Mouse (Mus musculus) kidney, embryonic 15.5 days (tissue): ENCODE data around the gene Fam126a. TPM values are rescaled to one million over a fixed set of nuclear protein-coding genes. Genes with fewer than 3 reads are reported as not detected.

Experiments used
- ATAC-seq: fragments of 200-750 bp; cut with Nextera tagmentation; replicated peaks from 2 replicates; pipeline ENCODE4 v1.8.0; 2017; ENCODE audit warnings: moderate TSS enrichment; ENCODE audit not compliant: low FRiP score
- H3K27ac ChIP-seq: fragments of 300-500 bp; sonication (generic); 2 replicates; pipeline ENCODE4 v1.5.1; 2015; ENCODE audit warnings: mild to moderate bottlenecking, inconsistent platforms
- H3K27me3 ChIP-seq: fragments of 300-500 bp; sonication (generic); 2 replicates; pipeline ENCODE4 v1.6.1; 2015; ENCODE audit warnings: inconsistent platforms
- H3K36me3 ChIP-seq: fragments of 300-500 bp; sonication (generic); 2 replicates; pipeline ENCODE4 v1.6.1; 2015; ENCODE audit warnings: inconsistent platforms
- H3K4me1 ChIP-seq: fragments of 300-500 bp; sonication (generic); 2 replicates; pipeline ENCODE4 v1.6.1; 2015; ENCODE audit warnings: inconsistent platforms
- H3K4me2 ChIP-seq: fragments of 300-500 bp; sonication (generic); 2 replicates; pipeline ENCODE4 v1.6.1; 2015; ENCODE audit warnings: moderate library complexity, mild to moderate bottlenecking, inconsistent platforms
- H3K4me3 ChIP-seq: fragments of 300-500 bp; sonication (generic); replicated peaks from 2 replicates; pipeline ENCODE4 v1.5.1; 2015; ENCODE audit warnings: mild to moderate bottlenecking, inconsistent platforms
- H3K9ac ChIP-seq: fragments of 300-500 bp; sonication (generic); 2 replicates; pipeline ENCODE4 v1.6.1; 2015; ENCODE audit warnings: mild to moderate bottlenecking, inconsistent platforms
- H3K9me3 ChIP-seq: fragments of 300-500 bp; sonication (generic); replicated peaks from 2 replicates; pipeline ENCODE4 v1.6.1; 2016; ENCODE audit warnings: inconsistent platforms
- WGBS: fragments of 180-500 bp; shearing (Covaris S2); methylation state at CpG from one replicate; pipeline ENCODE4 v1.1.7; 2015; ENCODE audit warnings: mixed read lengths; 5-methylcytosine and 5-hydroxymethylcytosine counted together
- polyA plus RNA-seq: library from polyadenylated mRNA; unstranded; fragments of >200 nt; fragmentation: Nextera tagmentation; extraction: Ambion mirVana; gene quantifications from 2 replicates; pipeline ENCODE4 v1.2.1, GENCODE M21; 2015

Fam126a gene
- polyA plus RNA-seq, 1 experiment from 2014 or later, result 24.4 TPM

DNA sequence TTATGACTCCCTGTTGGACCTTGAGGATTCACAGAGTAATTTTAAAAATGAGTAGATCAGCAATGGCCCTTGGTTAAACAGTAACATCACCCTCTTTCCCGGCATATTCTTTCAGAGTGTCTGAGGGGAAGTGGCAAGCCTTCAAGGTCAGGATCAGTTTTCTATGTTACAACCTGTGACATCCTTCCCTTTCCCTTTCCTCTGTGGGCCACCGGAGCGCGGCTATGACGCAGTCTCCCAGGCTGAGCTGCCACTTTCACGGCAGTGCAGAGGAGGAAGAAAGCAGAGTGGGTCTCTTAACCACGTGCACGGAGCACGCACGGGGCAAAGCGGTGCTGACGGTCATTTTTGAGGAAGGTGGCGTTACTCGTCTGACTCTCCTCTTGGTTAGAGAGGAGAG, 52.0 kb downstream of the Fam126a start:
- peaks cover 22% of the 10 kb centered on the region for H3K36me3 ChIP-seq
- 71% methylated on average over 14 of the region's 14 CpGs for WGBS
- no peaks in the 10 kb centered on the region for H3K27me3 ChIP-seq
- H3K9me3 ChIP-seq, result no peaks in the 10 kb centered on the region
- no peak overlapping the region for H3K27ac ChIP-seq
- no peak overlapping the region for H3K9ac ChIP-seq
- no peak for ATAC-seq
- no peaks in the 10 kb centered on the region for H3K4me1 ChIP-seq
- peak overlapping the region; percentile 25; the same call in 1 of the 2 replicates for H3K4me2 ChIP-seq
- no peak overlapping the region for H3K4me3 ChIP-seq

DNA sequence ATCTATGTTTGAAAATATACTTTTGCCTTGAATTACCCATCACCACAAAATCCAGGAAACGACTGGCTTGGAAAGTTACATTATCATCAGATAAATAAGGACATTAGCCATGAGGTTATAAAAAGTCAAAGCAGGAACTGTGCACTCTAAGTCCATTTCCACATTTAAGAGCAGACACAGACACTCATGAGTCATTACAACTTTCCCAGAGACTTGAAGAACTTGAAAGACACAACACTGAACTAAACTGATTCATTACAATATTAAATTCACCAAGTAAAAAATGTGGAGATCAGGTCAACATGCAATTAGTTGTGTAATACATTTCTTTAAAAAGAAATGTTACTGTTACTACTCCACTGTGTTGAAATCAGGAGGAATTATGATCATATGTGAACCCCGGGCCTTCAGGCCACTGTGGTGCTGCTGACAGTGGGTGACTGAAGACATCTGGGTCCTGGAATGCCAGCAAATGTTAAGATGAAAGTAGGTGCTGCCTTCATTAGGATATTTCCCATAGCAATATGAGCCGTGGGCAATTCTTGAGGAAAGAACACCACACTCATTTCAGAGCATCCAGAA, 55.4 kb downstream of the Fam126a start:
- H3K27me3 ChIP-seq, result no peaks in the 10 kb centered on the region
- H3K4me3 ChIP-seq, result no peak overlapping the region
- H3K4me1 ChIP-seq, result no peaks in the 10 kb centered on the region
- no peak overlapping the region for H3K9ac ChIP-seq
- no peak for ATAC-seq
- no peaks in the 10 kb centered on the region for H3K9me3 ChIP-seq
- no peak overlapping the region for H3K4me2 ChIP-seq
- 66% methylated on average over 3 of the region's 3 CpGs for WGBS
- no peak overlapping the region for H3K27ac ChIP-seq
- H3K36me3 ChIP-seq, result peaks cover 9% of the 10 kb centered on the region

DNA sequence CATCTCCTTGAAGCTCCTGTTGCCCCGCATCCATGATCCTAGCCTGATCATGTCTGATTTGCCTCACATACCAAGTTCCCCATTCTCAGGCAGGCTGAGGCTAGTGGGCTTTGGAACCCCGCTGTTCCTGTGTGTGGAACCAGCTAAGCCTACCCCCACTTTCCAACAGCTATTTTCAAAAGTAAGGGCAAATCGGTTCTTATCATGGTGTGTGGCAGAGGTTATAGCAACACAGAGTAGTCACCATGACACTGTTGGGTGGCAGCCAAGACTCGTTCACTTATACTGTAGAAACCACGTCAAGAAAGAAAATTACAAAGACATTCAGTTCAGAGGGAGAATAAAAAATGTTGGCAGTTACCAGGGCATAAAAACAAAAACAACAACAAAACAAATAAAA, 62.8 kb downstream of the Fam126a start:
- Histone ChIP-seq H3K4me3 (no peak overlapping the region), H3K9me3 (no peaks in the 10 kb centered on the region), H3K9ac (no peak overlapping the region), H3K4me2 (no peak overlapping the region), H3K27ac (no peak overlapping the region), H3K4me1 (no peaks in the 10 kb centered on the region), H3K36me3 (peaks cover 8% of the 10 kb centered on the region; the same call in 1 of the 2 replicates), H3K27me3 (no peaks in the 10 kb centered on the region)
- 55% methylated on average over 5 of the region's 5 CpGs for WGBS
- ATAC-seq, result no peak

DNA sequence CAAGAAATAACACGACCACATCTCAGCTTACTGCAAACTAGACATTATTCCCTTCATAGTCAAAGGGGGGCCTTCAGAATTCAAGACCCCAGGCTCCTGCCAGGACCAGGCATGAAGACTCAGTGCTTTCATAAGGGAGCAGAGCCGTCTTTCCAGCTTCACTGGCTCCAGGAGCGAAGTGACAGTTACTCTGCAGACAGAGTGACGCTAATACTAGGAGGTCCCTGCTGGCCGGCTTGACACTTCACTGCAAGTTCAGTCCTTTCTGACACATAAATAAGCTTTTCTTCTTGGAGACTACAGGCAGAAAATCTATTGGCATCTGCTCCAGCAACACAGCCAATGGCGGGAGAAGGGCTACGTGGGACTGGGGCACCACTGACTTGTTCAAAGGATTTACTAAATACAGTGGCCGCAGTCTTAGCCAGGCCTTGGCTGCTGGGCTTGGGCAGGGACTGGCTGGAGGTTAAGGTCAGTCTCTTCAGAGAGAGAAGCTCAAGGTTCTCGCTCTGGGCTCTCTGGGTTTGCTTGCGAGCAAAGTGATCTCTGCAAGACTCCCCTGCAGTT, 65.8 kb downstream of the Fam126a start:
- H3K27me3 ChIP-seq, result no peaks in the 10 kb centered on the region
- no peak for ATAC-seq
- no peak overlapping the region for H3K9ac ChIP-seq
- 76% methylated on average over 10 of the region's 10 CpGs for WGBS
- no peaks in the 10 kb centered on the region for H3K9me3 ChIP-seq
- 0 out of 2 replicates have a peak, but pooled peaks cover 3% of the 10 kb centered on the region for H3K4me1 ChIP-seq
- peaks cover 8% of the 10 kb centered on the region; the same call in 1 of the 2 replicates for H3K36me3 ChIP-seq
- no peak overlapping the region for H3K27ac ChIP-seq
- no peak overlapping the region for H3K4me3 ChIP-seq
- no peak overlapping the region for H3K4me2 ChIP-seq

DNA sequence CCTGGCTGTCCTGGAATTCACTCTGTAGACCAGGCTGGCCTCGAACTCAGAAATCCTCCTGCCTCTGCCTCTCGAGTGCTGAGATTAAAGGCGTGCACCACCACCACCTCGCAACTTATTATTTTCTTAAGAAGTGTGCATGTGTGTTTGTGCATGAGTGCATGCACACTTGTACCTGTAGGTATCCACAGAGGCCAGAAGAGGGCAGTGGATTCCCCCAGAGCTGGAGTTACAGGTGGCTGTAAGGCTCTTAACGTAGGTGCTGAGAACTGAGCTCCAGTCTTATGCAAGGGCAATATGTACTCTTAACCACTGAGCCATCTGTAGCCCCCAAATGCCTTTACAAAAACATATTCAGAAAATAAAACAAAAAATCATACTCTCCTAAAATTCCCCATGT, 77.4 kb downstream of the Fam126a start:
- Histone ChIP-seq H3K4me3 (no peak overlapping the region), H3K9ac (no peak overlapping the region), H3K27me3 (no peaks in the 10 kb centered on the region), H3K9me3 (no peaks in the 10 kb centered on the region), H3K4me2 (no peak overlapping the region), H3K4me1 (no peaks in the 10 kb centered on the region), H3K36me3 (no peaks in the 10 kb centered on the region), H3K27ac (no peak overlapping the region)
- no peak for ATAC-seq
- 90% methylated on average over 5 of the region's 5 CpGs for WGBS

DNA sequence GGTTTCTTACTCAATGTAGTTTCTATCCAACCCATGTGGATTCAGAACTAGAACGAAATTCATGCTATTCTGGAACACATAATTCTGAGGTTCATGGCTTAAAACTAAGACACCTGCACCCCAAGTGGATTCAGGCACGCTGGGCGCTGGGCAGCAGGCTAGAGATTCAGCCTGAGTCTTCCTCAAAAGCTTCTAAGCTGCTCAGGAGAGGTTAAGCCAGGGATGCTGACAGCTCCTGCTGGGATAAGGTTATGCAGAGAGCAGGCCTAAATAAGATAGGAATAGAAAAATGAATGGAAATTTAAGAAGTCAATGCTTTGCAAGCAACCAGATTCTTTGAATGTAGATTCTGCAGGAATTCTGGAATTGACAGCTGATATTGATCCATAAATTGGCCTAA, 82.4 kb downstream of the Fam126a start:
- no peak for ATAC-seq
- 62% methylated on average over 3 of the region's 3 CpGs for WGBS
- H3K9ac ChIP-seq, result no peak overlapping the region
- no peak overlapping the region for H3K4me2 ChIP-seq
- no peaks in the 10 kb centered on the region for H3K27me3 ChIP-seq
- H3K36me3 ChIP-seq, result no peaks in the 10 kb centered on the region
- no peaks in the 10 kb centered on the region for H3K4me1 ChIP-seq
- no peak overlapping the region for H3K4me3 ChIP-seq
- H3K27ac ChIP-seq, result no peak overlapping the region
- H3K9me3 ChIP-seq, result no peaks in the 10 kb centered on the region

DNA sequence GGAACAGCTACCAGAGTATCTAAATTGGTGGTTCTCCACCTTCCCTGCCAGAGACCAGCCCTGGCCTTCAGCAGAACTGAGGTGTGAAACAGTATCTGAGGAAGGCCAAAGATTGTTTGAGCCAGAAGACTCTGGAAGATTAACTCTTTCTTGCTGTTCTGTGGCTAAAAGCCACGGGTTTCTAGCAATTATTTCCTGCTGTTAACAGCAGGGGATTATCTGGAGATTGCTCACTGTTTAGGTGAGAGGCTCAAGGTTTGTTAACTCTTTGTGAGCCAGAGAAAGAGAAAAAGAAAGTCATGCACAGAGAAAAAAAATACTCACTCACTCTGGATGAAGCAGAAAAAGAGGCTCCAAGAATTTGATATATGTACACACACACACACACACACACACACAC, 85.4 kb downstream of the Fam126a start:
- H3K4me2 ChIP-seq, result no peak overlapping the region
- H3K36me3 ChIP-seq, result no peaks in the 10 kb centered on the region
- no peak for ATAC-seq
- H3K27me3 ChIP-seq, result no peaks in the 10 kb centered on the region
- 6% methylated on average over 1 of the region's 1 CpGs for WGBS
- no peaks in the 10 kb centered on the region for H3K9me3 ChIP-seq
- no peak overlapping the region for H3K27ac ChIP-seq
- H3K4me3 ChIP-seq, result no peak overlapping the region
- H3K4me1 ChIP-seq, result no peaks in the 10 kb centered on the region
- no peak overlapping the region for H3K9ac ChIP-seq

DNA sequence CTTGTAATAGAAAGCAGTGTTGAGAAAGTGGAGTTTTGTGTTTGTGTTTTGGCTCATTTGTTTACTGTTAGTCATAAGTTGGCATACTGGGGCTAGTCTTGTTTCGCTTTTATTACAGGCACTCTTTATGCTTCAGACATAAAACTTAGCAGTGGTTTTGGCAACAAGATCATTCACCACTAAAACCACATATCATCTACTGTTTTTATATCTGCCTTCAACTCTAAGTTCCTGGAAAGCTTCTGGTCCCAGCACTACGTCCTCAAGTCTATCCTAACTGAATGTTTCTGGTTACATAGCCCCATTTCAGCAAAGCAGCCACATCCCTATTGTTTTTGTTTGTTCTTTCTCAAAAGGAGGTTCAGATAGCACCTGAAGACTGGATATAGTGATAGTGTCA, 87.0 kb downstream of the Fam126a start:
- H3K36me3 ChIP-seq, result no peaks in the 10 kb centered on the region
- no peaks in the 10 kb centered on the region for H3K27me3 ChIP-seq
- no peak overlapping the region for H3K4me3 ChIP-seq
- whole genome bisulfite sequencing, result 87% methylated on average over 2 of the region's 2 CpGs
- no peak overlapping the region for H3K4me2 ChIP-seq
- H3K4me1 ChIP-seq, result no peaks in the 10 kb centered on the region
- no peaks in the 10 kb centered on the region for H3K9me3 ChIP-seq
- H3K27ac ChIP-seq, result no peak overlapping the region
- H3K9ac ChIP-seq, result no peak overlapping the region
- ATAC-seq, result no peak

DNA sequence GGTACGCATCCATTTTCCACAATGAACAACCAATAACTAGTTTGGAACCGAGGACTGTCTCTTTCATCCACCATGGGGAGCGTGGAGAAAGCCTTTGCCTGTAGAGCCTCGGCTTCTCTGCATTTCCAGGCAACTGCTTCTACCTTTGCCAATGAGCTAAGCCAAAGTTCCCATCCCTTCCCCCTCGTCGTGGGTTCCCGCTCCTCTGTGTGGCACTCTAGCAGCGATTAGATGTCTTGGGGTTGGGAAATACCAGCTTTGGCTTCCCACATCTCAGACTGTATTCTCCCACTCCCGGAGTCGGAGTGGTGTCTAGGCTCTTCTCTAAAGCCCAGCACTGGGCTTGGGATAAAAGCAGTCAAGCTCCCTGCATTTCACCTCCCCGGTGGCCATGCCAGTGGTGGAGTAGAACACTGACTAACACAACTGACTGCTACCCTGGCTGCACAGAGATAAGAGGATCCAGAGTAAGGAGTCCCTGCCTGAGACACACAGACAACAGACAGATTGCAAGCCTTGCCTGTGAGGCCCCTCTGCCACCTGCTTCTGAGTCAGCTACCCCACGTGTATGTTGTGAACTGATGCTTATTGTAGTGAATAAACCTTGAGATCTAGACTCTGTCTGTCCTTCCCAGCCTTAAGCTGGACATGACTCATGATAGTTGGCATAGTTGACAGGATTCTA, 106.9 kb downstream of the Fam126a start:
- no peak; the same call in 1 of the 2 replicates for ATAC-seq

DNA sequence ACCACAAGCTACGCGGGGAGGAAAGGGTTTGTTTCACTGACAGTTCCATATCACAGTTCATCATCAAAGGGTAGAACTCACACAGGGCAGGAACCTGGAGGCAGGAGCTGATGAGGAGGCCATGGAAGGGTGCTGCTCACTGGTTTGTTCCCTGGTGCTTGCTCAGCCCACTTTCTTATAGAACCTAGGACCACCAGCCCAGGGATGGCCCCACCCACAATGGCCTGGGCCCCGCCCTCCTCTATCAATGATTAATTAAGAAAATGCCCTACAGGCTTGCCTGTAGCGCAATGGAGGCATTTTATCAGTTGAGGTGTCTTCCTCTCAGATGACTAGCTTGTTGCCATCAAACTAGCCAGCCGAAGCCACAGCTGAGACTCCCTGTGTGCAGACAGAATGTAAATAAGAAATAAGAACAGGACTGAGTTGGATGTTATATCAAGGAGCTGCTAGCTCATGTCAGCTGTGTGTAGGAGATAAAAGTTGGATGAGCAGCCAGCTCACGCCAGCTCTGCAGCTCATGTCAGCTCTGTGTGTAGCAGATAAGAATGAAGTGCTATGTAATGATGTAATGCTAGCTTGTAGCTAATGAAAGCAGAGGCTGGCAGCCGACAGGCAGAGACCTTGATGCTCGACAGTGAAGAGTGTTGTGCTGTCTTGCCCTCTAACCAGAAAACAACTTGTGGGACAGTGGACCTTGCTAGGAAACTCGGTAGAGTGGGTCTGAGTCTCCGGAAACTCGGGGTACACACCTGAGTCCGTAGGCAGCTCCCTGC, 107.8 kb downstream of the Fam126a start:
- WGBS, result 76% methylated on average over 12 of the region's 12 CpGs
- H3K36me3 ChIP-seq, result no peaks in the 10 kb centered on the region

More for the DNA sequence above, 106.9 kb downstream of the Fam126a start:
- Histone ChIP-seq H3K4me1 (peaks cover 9% of the 10 kb centered on the region), H3K9ac (no peak overlapping the region), H3K4me3 (no peak overlapping the region), H3K27me3 (no peaks in the 10 kb centered on the region), H3K27ac (no peak overlapping the region), H3K36me3 (no peaks in the 10 kb centered on the region), H3K4me2 (no peak overlapping the region), H3K9me3 (no peaks in the 10 kb centered on the region)
- whole genome bisulfite sequencing, result 89% methylated on average over 12 of the region's 12 CpGs

DNA sequence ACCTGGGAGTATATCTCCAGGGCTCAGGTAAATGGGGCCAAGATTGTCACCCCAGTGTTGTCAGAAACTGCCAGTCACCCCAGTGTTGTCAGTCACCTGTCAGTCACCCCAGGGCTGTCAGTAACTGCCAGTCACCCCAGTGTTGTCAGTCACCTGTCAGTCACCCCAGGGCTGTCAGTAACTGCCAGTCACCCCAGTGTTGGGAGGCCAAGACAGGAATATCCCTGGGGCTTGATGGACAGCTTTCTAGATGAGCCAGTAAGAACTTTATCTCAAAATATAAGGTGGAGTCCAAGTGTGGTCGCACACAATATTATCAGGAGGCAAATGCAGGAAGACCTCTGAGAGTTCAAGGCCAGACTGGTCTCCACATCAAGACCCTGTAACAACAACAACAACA, 109.2 kb downstream of the Fam126a start:
- Histone ChIP-seq H3K4me3 (no peak overlapping the region), H3K36me3 (no peaks in the 10 kb centered on the region), H3K4me1 (peaks cover 9% of the 10 kb centered on the region), H3K4me2 (no peak overlapping the region), H3K9me3 (no peaks in the 10 kb centered on the region), H3K27ac (no peak overlapping the region), H3K9ac (no peak overlapping the region), H3K27me3 (no peaks in the 10 kb centered on the region)
- no peak for ATAC-seq
- WGBS, result 93% methylated on average over 1 of the region's 1 CpGs

More for the DNA sequence above, 107.8 kb downstream of the Fam126a start:
- Histone ChIP-seq H3K4me3 (no peak overlapping the region), H3K9me3 (no peaks in the 10 kb centered on the region), H3K9ac (no peak overlapping the region), H3K4me1 (peaks cover 9% of the 10 kb centered on the region), H3K27me3 (no peaks in the 10 kb centered on the region), H3K27ac (no peak overlapping the region), H3K4me2 (no peak overlapping the region)
- ATAC-seq, result peak; percentile 89
